Mouse (Mus musculus) layer of hippocampus, adult 2 months (tissue): ENCODE results near the gene Asb2. TPM values are rescaled to one million over a fixed set of nuclear protein-coding genes. Genes with fewer than 3 reads are reported as not detected.

Experiments
- DNase-seq, 2 experiments: peaks; one replicate each; pipeline ENCODE4 v3.0.0; 2022; ENCODE audit warnings: low spot score in 2 of 2
- H3K27ac ChIP-seq: fragments of 200-600 bp; 2 replicates; pipeline ENCODE4 v1.8.1; 2022
- H3K4me3 ChIP-seq: fragments of 200-600 bp; 2 replicates; pipeline ENCODE4 v1.8.1; 2022; ENCODE audit warnings: mild to moderate bottlenecking
- CTCF ChIP-seq: fragments of 200-600 bp; conservative IDR thresholded peaks from 2 replicates; pipeline ENCODE4 v1.8.1; 2022; ENCODE audit warnings: antibody characterized with exemption, mild to moderate bottlenecking, moderate library complexity
- total RNA-seq, 2 experiments: library from RNA; stranded (reverse); gene quantifications; 2 replicates each; pipeline ENCODE4 v1.2.3; 2021

Gene Asb2
- total RNA-seq, 2 experiments from 2014 or later = 2.0 to 2.3 TPM

GRCm38 (mm10) chr12:103301645-103302044 is 54.2 kb downstream of the Asb2 start:
- DNase-seq = peak in 1 of 2 experiments; percentile 70
- H3K4me3 ChIP-seq = no peak overlapping the region
- peak; percentile 97 for TF ChIP-seq CTCF

GRCm38 (mm10) chr12:103300493-103300892 is 55.3 kb downstream of the Asb2 start:
- TF ChIP-seq CTCF = no peak
- Histone ChIP-seq H3K4me3 (no peak overlapping the region), H3K27ac (no peak overlapping the region)
- DNase-seq = no peak

More at GRCm38 (mm10) chr12:103301645-103302044, 54.2 kb downstream of the Asb2 start:
- H3K27ac ChIP-seq = no peak overlapping the region

DNA sequence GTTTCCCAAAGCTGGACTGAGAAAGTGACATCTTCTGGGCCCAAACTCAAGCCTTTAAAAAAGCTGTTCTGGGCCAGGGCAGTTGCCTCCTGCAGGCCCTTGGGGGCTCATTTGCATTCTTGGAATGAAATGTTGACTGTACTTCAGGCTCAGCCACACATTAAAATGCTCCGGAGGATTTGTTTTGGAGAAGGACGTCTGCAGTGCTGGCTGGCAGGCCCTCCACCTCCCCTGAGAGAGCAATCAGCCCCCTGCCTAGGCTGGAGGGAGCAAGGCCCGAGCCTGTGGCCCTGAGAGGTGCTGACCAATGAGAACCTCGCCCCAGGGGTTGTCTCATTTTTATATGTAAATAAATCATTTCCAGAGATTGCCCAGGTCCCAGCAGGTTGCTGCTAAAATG is 59.5 kb downstream of the Asb2 start:
- H3K27ac ChIP-seq = no peak overlapping the region

GRCm38 (mm10) chr12:103292366-103292765 is 63.4 kb downstream of the Asb2 start:
- Histone ChIP-seq H3K4me3 (no peak overlapping the region), H3K27ac (no peak overlapping the region)
- no peak for TF ChIP-seq CTCF
- DNase-seq = no peak

More for the DNA sequence above, 59.5 kb downstream of the Asb2 start:
- H3K4me3 ChIP-seq = no peak overlapping the region
- no peak for TF ChIP-seq CTCF
- no peak for DNase-seq

DNA sequence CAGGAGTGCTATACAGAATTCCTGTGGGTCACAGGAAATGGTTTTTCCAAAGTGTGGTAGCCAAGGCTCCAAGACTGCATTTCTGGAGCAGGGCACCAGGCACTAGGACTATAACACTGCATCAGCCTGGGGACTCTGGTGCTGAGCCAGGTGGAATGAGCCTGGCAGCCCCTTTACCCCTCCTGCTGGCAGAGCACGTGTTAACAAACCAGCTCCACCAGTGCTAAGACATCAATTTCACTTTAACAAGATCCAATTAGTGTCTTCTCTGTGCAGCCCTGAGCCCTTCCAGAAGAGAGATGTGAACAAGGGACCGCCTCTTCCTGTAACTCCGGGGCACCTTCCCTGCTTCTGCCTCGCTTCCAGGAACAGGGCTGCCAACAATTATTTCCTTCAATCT is 68.5 kb downstream of the Asb2 start:
- H3K27ac ChIP-seq = no peak overlapping the region

GRCm38 (mm10) chr12:103283411-103283810 is 72.4 kb downstream of the Asb2 start:
- no peak for TF ChIP-seq CTCF
- no peak for DNase-seq
- no peak overlapping the region for H3K27ac ChIP-seq
- H3K4me3 ChIP-seq = no peak overlapping the region

More for the DNA sequence above, 68.5 kb downstream of the Asb2 start:
- no peak overlapping the region for H3K4me3 ChIP-seq
- no peak for DNase-seq
- no peak for TF ChIP-seq CTCF

DNA sequence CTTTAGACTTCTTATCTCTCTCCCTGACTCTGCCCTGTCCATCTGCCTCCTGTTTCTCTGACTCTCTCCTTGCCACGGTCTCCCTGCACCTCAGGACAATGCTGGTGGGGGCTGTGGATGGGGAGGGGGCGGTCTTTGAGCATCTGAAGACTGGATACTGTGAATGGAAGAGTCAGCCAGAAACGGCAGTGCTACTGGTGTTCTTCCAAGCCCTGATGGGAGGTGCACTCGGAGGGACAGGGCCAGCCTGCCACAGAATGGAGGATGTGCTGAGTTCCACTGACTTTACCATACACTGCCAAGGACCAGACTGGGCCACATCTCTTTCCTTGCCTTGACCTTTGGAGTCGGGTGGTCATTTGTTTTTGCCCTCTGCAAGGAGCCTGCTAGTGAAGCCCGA is 72.9 kb downstream of the Asb2 start:
- no peak for TF ChIP-seq CTCF
- H3K4me3 ChIP-seq = no peak overlapping the region
- DNase-seq = no peak
- H3K27ac ChIP-seq = no peak overlapping the region

DNA sequence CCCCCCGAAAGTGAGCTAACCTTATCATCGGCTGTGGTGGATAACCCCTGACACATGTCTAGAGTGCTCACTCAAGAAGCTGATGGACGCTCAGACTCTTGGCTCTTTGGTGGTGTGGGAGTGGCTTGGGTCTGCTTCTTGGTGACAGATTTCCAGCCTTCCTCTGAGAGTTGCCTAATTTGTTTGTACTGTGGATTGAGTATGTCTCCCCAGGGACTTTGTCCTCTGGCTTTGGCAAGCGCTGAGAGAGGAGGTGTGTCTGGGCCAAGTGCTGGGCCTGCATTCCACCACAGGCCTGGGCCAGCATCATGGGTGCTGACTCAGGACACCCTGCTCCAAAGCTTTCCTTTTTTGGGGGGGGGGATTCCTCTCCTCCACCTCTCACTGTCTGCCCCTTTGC is 73.9 kb downstream of the Asb2 start:
- no peak overlapping the region for H3K4me3 ChIP-seq
- no peak for DNase-seq
- no peak overlapping the region for H3K27ac ChIP-seq
- TF ChIP-seq CTCF = no peak

GRCm38 (mm10) chr12:103281491-103281890 is 74.3 kb downstream of the Asb2 start:
- TF ChIP-seq CTCF = no peak
- no peak overlapping the region for H3K27ac ChIP-seq
- no peak for DNase-seq
- no peak overlapping the region for H3K4me3 ChIP-seq

DNA sequence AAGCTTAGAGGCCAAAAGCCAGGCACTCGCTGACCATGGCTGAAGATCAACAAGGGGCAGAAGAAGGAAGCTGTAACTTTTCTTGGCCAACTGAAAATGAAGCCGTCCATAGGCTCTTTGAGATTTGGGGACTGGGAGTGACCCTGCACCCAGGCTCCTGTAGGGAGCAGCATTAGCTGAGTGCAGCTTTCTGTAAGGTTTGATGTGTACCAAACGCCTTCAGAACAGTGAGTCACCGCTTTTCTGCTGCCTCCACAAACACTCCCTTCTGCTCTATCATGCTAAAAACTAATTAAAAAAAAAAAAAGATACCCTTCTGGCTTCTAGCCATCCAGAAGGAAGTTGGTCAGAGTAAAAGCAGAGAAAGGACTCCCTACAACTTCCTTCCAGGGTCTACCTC is 79.4 kb downstream of the Asb2 start:
- peak; percentile 37 to 55 for DNase-seq
- TF ChIP-seq CTCF = peak; percentile 68
- no peak overlapping the region for H3K4me3 ChIP-seq

DNA sequence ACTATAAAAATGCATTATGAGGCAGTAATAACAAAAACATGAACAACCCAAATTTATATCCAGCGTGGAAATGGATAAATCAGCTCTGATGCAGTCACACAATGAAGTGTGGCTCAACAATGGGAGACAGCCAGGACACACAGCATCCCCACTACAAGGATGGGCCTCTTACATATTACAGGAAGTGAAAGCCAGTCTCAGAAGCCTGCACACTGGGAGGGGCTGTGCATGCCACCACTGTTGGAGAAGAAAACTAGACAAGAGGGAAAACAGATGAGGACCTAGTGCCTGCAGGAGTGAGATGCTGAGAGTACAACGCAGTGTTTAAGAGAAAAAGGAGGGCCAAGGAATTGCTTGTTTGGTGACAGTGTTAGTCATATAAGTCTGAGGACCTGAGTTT is 82.1 kb downstream of the Asb2 start:
- Histone ChIP-seq H3K27ac (no peak overlapping the region), H3K4me3 (no peak overlapping the region)
- TF ChIP-seq CTCF = no peak
- DNase-seq = no peak

More for the DNA sequence above, 79.4 kb downstream of the Asb2 start:
- peak overlapping the region; percentile 52 for H3K27ac ChIP-seq

DNA sequence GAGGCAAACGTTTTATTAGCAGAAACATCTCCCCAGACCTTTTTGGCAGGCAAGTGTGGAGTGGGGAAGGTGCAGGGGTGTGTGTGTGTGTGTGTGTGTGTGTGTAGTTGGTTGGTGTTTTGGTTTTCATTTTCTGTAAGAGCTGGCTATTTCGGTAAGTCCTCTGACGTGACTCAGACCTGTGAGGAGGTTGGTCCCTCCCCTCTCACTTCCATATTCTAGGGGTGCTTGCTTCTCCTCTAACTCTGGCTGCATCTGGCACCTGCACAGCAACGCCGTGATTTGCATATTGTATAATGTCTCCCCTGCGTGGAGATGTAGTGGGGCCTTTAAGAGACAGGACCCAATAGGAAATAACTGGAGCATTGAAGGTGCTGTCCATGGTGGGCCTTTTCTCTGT is 82.8 kb downstream of the Asb2 start:
- Histone ChIP-seq H3K27ac (no peak overlapping the region), H3K4me3 (no peak overlapping the region)
- TF ChIP-seq CTCF = no peak
- no peak for DNase-seq

- no peak overlapping the region for H3K27ac ChIP-seq
- DNase-seq = no peak
- no peak overlapping the region for H3K4me3 ChIP-seq
- no peak for TF ChIP-seq CTCF
These were observed 83.6 kb downstream of the Asb2 start for GRCm38 (mm10) chr12:103272176-103272575.

Other genes with a start within 250 kb of the Asb2 start
- gene Prima1, start 113.9 kb downstream of the Asb2 start, total RNA-seq = 1 to 10 TPM; 3.6 to 3.7 TPM
- 1 to 10 TPM; 1.5 to 2.3 TPM for gene Fam181a, start 45.0 kb downstream of the Asb2 start, total RNA-seq
- gene Otub2, start 32.7 kb upstream of the Asb2 start, total RNA-seq = 10 to 100 TPM; 45.2 to 48.6 TPM
- gene 9330161L09Rik, start 51.8 kb upstream of the Asb2 start, total RNA-seq = 1 to 10 TPM; 3.5 to 4.0 TPM
- gene Ddx24, start 69.8 kb upstream of the Asb2 start, total RNA-seq = 100 to 1,000 TPM; 235 to 239 TPM
- 100 to 1,000 TPM in 1 of 2 experiments, 10 to 100 TPM in 1; 97.3 to 106 TPM for gene Ifi27, start 78.2 kb upstream of the Asb2 start, total RNA-seq
- gene Ifi27l2a, start 87.7 kb upstream of the Asb2 start, total RNA-seq = under 1 TPM; 0.91 to 0.92 TPM
- gene Ifi27l2b, start 101.2 kb upstream of the Asb2 start, total RNA-seq = not detected
- gene Ppp4r4, start 176.3 kb upstream of the Asb2 start, total RNA-seq = 10 to 100 TPM; 47.8 to 50.5 TPM